Mouse (Mus musculus) E14TG2a.4 (cell line): ENCODE data around the gene Aldh3b1.
"Not testable (repeated sequence)": the region's sequence is repeated elsewhere in the genome, so short reads cannot be mapped to it uniquely, and the experiment has no call there.

ENCODE experiments used
- H3K27me3 ChIP-seq: 2 replicates; pipeline ENCODE4 v1.6.1; 2014; ENCODE audit warnings: low read length, control low read depth; ENCODE audit not compliant: insufficient read depth
- H3K36me3 ChIP-seq: 2 replicates; pipeline ENCODE4 v1.6.1; 2014; ENCODE audit warnings: low read length, control low read depth; ENCODE audit not compliant: insufficient read depth
- H3K4me1 ChIP-seq: replicated peaks from 2 replicates; pipeline ENCODE4 v1.6.1; 2014; ENCODE audit warnings: low read depth, low read length, control low read depth
- H3K4me3 ChIP-seq: replicated peaks from 2 replicates; pipeline ENCODE4 v1.5.1; 2014; ENCODE audit warnings: mild to moderate bottlenecking, low read length
- H3K9me3 ChIP-seq: 2 replicates; pipeline ENCODE4 v1.6.1; 2014; ENCODE audit warnings: low read length, control low read depth
- CTCF ChIP-seq: conservative IDR thresholded peaks from 2 replicates; pipeline ENCODE4 v1.5.1; 2014; ENCODE audit warnings: low read length
- NANOG ChIP-seq: IDR thresholded peaks from 2 replicates; pipeline ENCODE4 v1.6.1; 2014; ENCODE audit warnings: borderline replicate concordance, low read length, mixed read lengths
- POU5F1 ChIP-seq: IDR thresholded peaks from 2 replicates; pipeline ENCODE4 v1.6.1; 2014; ENCODE audit warnings: low read length, borderline replicate concordance

Gene Aldh3b1

GRCm38 (mm10) chr19:3929211-3929941, at the start of gene Aldh3b1:
Aldh3b1 (minus strand) TSS chr19:3929808.
- H3K4me3 ChIP-seq: peak within 1 kb of the TSS; percentile 71
- peaks cover 43% of the 10 kb centered on the region for H3K4me1 ChIP-seq
- 0 out of 2 replicates have a peak, but pooled peaks cover 6% of the 10 kb centered on the region for H3K27me3 ChIP-seq
- no peaks in the 10 kb centered on the region for H3K36me3 ChIP-seq
- no peaks in the 10 kb centered on the region for H3K9me3 ChIP-seq
- TF ChIP-seq POU5F1 (no peak), CTCF (no peak), NANOG (no peak)

GRCm38 (mm10) chr19:3975866-3976265, 46.3 kb upstream of the Aldh3b1 start:
- Histone ChIP-seq H3K4me1 (peaks cover 27% of the 10 kb centered on the region), H3K27me3 (0 out of 2 replicates have a peak, but pooled peaks cover 2% of the 10 kb centered on the region), H3K9me3 (no peaks in the 10 kb centered on the region), H3K36me3 (no peaks in the 10 kb centered on the region), H3K4me3 (no peak overlapping the region)
- TF ChIP-seq NANOG: no peak
- TF ChIP-seq CTCF: no peak
- TF ChIP-seq POU5F1: no peak

- peaks cover 20% of the 10 kb centered on the region for H3K4me1 ChIP-seq
- H3K4me3 ChIP-seq, H3K9me3 ChIP-seq, H3K36me3 ChIP-seq, H3K27me3 ChIP-seq: not testable (repeated sequence)
These were observed 45.0 kb upstream of the Aldh3b1 start for GRCm38 (mm10) chr19:3974608-3975007.

GRCm38 (mm10) chr19:3972229-3972628, 42.6 kb upstream of the Aldh3b1 start, which contains the start of gene Aldh3b2:
Aldh3b2 (plus strand) TSS chr19:3972328.
- H3K27me3 ChIP-seq: peaks cover 8% of the 10 kb centered on the region; the same call in 1 of the 2 replicates
- H3K9me3 ChIP-seq: no peaks in the 10 kb centered on the region
- no peaks in the 10 kb centered on the region for H3K36me3 ChIP-seq
- TF ChIP-seq NANOG: no peak
- TF ChIP-seq CTCF: no peak
- TF ChIP-seq POU5F1: no peak
- peaks cover 23% of the 10 kb centered on the region for H3K4me1 ChIP-seq
- H3K4me3 ChIP-seq: peak within 1 kb of the TSS; percentile 37; the same call in 1 of the 2 replicates

GRCm38 (mm10) chr19:3967258-3967657, 37.6 kb upstream of the Aldh3b1 start:
- Histone ChIP-seq H3K36me3 (no peaks in the 10 kb centered on the region), H3K4me1 (peaks cover 11% of the 10 kb centered on the region), H3K9me3 (no peaks in the 10 kb centered on the region), H3K4me3 (no peak overlapping the region), H3K27me3 (peaks cover 6% of the 10 kb centered on the region; the same call in 1 of the 2 replicates)
- no peak for TF ChIP-seq NANOG
- no peak for TF ChIP-seq POU5F1
- TF ChIP-seq CTCF: no peak

GRCm38 (mm10) chr19:3966330-3967075, 36.9 kb upstream of the Aldh3b1 start:
- H3K4me1 ChIP-seq: peaks cover 6% of the 10 kb centered on the region; the same call in 1 of the 2 replicates
- H3K27me3 ChIP-seq: peaks cover 6% of the 10 kb centered on the region; the same call in 1 of the 2 replicates
- TF ChIP-seq CTCF (no peak; the same call in 1 of the 2 replicates), POU5F1 (no peak), NANOG (no peak)
- no peaks in the 10 kb centered on the region for H3K9me3 ChIP-seq
- H3K4me3 ChIP-seq: no peak overlapping the region
- no peaks in the 10 kb centered on the region for H3K36me3 ChIP-seq

- Histone ChIP-seq H3K27me3 (no peaks in the 10 kb centered on the region), H3K4me1 (no peaks in the 10 kb centered on the region), H3K36me3 (no peaks in the 10 kb centered on the region), H3K9me3 (no peaks in the 10 kb centered on the region), H3K4me3 (no peak overlapping the region)
- TF ChIP-seq POU5F1: no peak
- TF ChIP-seq CTCF: no peak
- TF ChIP-seq NANOG: no peak
These were observed 34.4 kb upstream of the Aldh3b1 start for GRCm38 (mm10) chr19:3964030-3964429.

GRCm38 (mm10) chr19:3962469-3962868, 32.9 kb upstream of the Aldh3b1 start:
- Histone ChIP-seq H3K36me3 (no peaks in the 10 kb centered on the region), H3K9me3 (no peaks in the 10 kb centered on the region), H3K4me3 (no peak overlapping the region), H3K27me3 (peaks cover 5% of the 10 kb centered on the region; the same call in 1 of the 2 replicates), H3K4me1 (no peaks in the 10 kb centered on the region)
- TF ChIP-seq NANOG: no peak
- peak; percentile 41 for TF ChIP-seq CTCF
- TF ChIP-seq POU5F1: no peak

- not testable (repeated sequence) for H3K4me1 ChIP-seq, H3K36me3 ChIP-seq, H3K4me3 ChIP-seq, H3K9me3 ChIP-seq, H3K27me3 ChIP-seq
These were observed 32.2 kb upstream of the Aldh3b1 start for GRCm38 (mm10) chr19:3961805-3962204.
